Mouse (Mus musculus) midbrain, postnatal 0 days (tissue): ENCODE measurements at regions not wholly inside any gene's neighbourhood (a gene's known extent, or its start where the extent isn't known, plus 50 kb on each side); places are given as distances from the start of the nearest gene placed in this dataset.

Source experiments
- ATAC-seq: fragments of 200-750 bp; cut with Nextera tagmentation; 2 replicates; pipeline ENCODE4 v1.8.0; 2017; ENCODE audit warnings: moderate number of reproducible peaks, mild to moderate bottlenecking, moderate TSS enrichment, moderate library complexity; ENCODE audit not compliant: low FRiP score
- DNase-seq: peaks from one replicate; pipeline ENCODE4 v3.0.0-alpha.2; 2015; ENCODE audit warnings: low spot score
- H3K27ac ChIP-seq: fragments of 300-500 bp; sonication (generic); 2 replicates; pipeline ENCODE4 v1.5.1; 2014; ENCODE audit warnings: low read depth, mild to moderate bottlenecking, low read length, mixed read lengths
- H3K27me3 ChIP-seq: fragments of 300-500 bp; sonication (generic); 2 replicates; pipeline ENCODE4 v1.6.1; 2014; ENCODE audit warnings: low read length, control low read depth, mixed read lengths; ENCODE audit not compliant: insufficient read depth
- H3K36me3 ChIP-seq: fragments of 300-500 bp; sonication (generic); 2 replicates; pipeline ENCODE4 v1.6.1; 2014; ENCODE audit warnings: low read length, control low read depth, mixed read lengths; ENCODE audit not compliant: insufficient read depth
- H3K4me1 ChIP-seq: fragments of 300-500 bp; sonication (generic); 2 replicates; pipeline ENCODE4 v1.6.1; 2014; ENCODE audit warnings: mild to moderate bottlenecking, control low read depth, antibody characterized with exemption, low read length, mixed read lengths; ENCODE audit not compliant: insufficient read depth
- H3K4me2 ChIP-seq: fragments of 300-500 bp; sonication (generic); 2 replicates; pipeline ENCODE4 v1.6.1; 2014; ENCODE audit warnings: low read depth, mild to moderate bottlenecking, low read length, mixed read lengths; ENCODE audit not compliant: poor library complexity, severe bottlenecking
- H3K4me3 ChIP-seq: fragments of 300-500 bp; sonication (generic); 2 replicates; pipeline ENCODE4 v1.5.1; 2014; ENCODE audit warnings: low read depth, mild to moderate bottlenecking, low read length, moderate library complexity
- H3K9ac ChIP-seq: fragments of 300-500 bp; sonication (generic); replicated peaks from 2 replicates; pipeline ENCODE4 v1.6.1; 2014; ENCODE audit warnings: mild to moderate bottlenecking, low read length, moderate library complexity, mixed read lengths; ENCODE audit not compliant: poor library complexity, severe bottlenecking
- H3K9me3 ChIP-seq: fragments of 300-500 bp; sonication (generic); 2 replicates; pipeline ENCODE4 v1.6.1; 2016; ENCODE audit warnings: low read length, control low read depth
- CTCF ChIP-seq: IDR thresholded peaks from 2 replicates; pipeline ENCODE4 v1.5.1; 2016; ENCODE audit warnings: antibody characterized with exemption, mild to moderate bottlenecking
- WGBS: fragments of 180-500 bp; shearing (Covaris S2); extraction: QIAGEN DNeasy Blood & Tissue Kit; methylation state at CpG from one replicate; pipeline ENCODE4 v1.1.7; 2014; 5-methylcytosine and 5-hydroxymethylcytosine counted together

- H3K27me3 ChIP-seq: no peaks in the 10 kb centered on the region
- DNase-seq (no peak), ATAC-seq (no peak)
- no peak overlapping the region for H3K4me3 ChIP-seq
- no peaks in the 10 kb centered on the region for H3K36me3 ChIP-seq
- H3K9me3 ChIP-seq: no peaks in the 10 kb centered on the region
- H3K27ac ChIP-seq: no peak overlapping the region
- WGBS: 77% methylated on average over 3 of the region's 3 CpGs
- H3K9ac ChIP-seq: no peak overlapping the region
- TF ChIP-seq CTCF: no peak
- H3K4me2 ChIP-seq: no peak overlapping the region
- H3K4me1 ChIP-seq: no peaks in the 10 kb centered on the region
Measured at GRCm38 (mm10) chr10:44826271-44826670, 240.7 kb upstream of the Prep start.

DNA sequence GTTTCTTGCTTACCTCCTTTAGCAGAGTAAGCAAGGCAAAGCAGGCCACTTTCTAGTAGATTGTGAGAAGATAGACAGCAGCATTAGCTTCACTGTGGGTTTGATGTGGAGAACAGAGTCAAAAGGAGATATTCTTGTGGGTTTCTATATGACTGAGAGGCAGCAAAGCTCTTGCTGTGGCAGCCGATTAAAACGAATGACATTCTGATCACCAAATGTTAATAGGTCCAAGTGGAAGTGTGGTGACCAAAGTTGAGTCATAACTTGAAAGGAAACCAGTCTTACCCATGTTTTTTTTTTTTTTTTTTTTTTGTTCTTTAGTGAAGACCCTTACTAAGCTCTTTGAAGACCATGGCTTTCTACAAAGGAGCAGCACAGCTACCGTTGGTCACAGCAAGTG is 245.3 kb upstream of the Prep start:
- DNase-seq (no peak), ATAC-seq (no peak)
- no peaks in the 10 kb centered on the region for H3K4me1 ChIP-seq
- no peak overlapping the region for H3K9ac ChIP-seq
- no peak for TF ChIP-seq CTCF
- no peak overlapping the region for H3K4me3 ChIP-seq
- 94% methylated on average over 3 of the region's 3 CpGs for WGBS
- H3K36me3 ChIP-seq: no peaks in the 10 kb centered on the region
- H3K9me3 ChIP-seq: no peaks in the 10 kb centered on the region
- H3K27ac ChIP-seq: no peak overlapping the region
- no peaks in the 10 kb centered on the region for H3K27me3 ChIP-seq
- no peak overlapping the region for H3K4me2 ChIP-seq

DNA sequence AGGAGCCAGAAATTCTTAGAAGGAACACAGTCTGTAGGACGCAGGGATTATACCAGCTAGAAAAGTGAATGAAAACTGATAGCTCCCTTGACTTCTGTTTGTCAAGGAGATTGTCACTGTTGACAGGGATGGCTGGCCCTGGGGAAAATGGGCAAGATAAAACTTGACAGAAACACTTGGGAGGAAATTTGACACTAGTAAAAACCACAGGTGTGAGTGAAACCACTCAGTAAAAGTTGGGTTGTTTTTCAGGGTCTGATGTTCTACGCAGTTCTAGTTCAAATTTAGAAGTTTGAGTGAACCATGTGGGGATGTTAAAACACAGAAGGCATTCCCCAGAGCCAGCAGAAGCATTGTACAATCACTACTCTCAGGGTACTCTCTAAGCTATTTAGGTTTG is 246.6 kb upstream of the Prep start:
- 76% methylated on average over 2 of the region's 2 CpGs for WGBS
- TF ChIP-seq CTCF: no peak
- H3K4me2 ChIP-seq: no peak overlapping the region
- no peaks in the 10 kb centered on the region for H3K27me3 ChIP-seq
- no peaks in the 10 kb centered on the region for H3K4me1 ChIP-seq
- no peak overlapping the region for H3K4me3 ChIP-seq
- H3K9me3 ChIP-seq: no peaks in the 10 kb centered on the region
- DNase-seq (no peak), ATAC-seq (no peak)
- H3K27ac ChIP-seq: no peak overlapping the region
- H3K9ac ChIP-seq: no peak overlapping the region
- no peaks in the 10 kb centered on the region for H3K36me3 ChIP-seq

GRCm38 (mm10) chr10:44819361-44819760 is 247.6 kb upstream of the Prep start:
- DNase-seq (no peak), ATAC-seq (no peak)
- H3K9ac ChIP-seq: no peak overlapping the region
- no peaks in the 10 kb centered on the region for H3K36me3 ChIP-seq
- TF ChIP-seq CTCF: no peak
- no peaks in the 10 kb centered on the region for H3K9me3 ChIP-seq
- H3K27ac ChIP-seq: no peak overlapping the region
- 86% methylated on average over 2 of the region's 2 CpGs for WGBS
- H3K4me2 ChIP-seq: no peak overlapping the region
- H3K4me3 ChIP-seq: no peak overlapping the region
- H3K4me1 ChIP-seq: no peaks in the 10 kb centered on the region
- no peaks in the 10 kb centered on the region for H3K27me3 ChIP-seq

- no peak overlapping the region for H3K27ac ChIP-seq
- H3K4me3 ChIP-seq: no peak overlapping the region
- ATAC-seq (no peak), DNase-seq (no peak)
- no peaks in the 10 kb centered on the region for H3K27me3 ChIP-seq
- no peak overlapping the region for H3K4me2 ChIP-seq
- H3K9ac ChIP-seq: no peak overlapping the region
- no peaks in the 10 kb centered on the region for H3K9me3 ChIP-seq
- no peaks in the 10 kb centered on the region for H3K4me1 ChIP-seq
- H3K36me3 ChIP-seq: no peaks in the 10 kb centered on the region
- TF ChIP-seq CTCF: no peak
- 89% methylated on average over 1 of the region's 1 CpGs for WGBS
Measured at GRCm38 (mm10) chr10:44818615-44819014, 248.4 kb upstream of the Prep start.

GRCm38 (mm10) chr10:44796205-44796604 is 267.9 kb upstream of the Prdm1 start:
- H3K4me3 ChIP-seq: no peak overlapping the region
- no peaks in the 10 kb centered on the region for H3K27me3 ChIP-seq
- DNase-seq: no peak
- no peaks in the 10 kb centered on the region for H3K4me1 ChIP-seq
- ATAC-seq: no peak
- 81% methylated on average over 1 of the region's 1 CpGs for WGBS
- H3K36me3 ChIP-seq: no peaks in the 10 kb centered on the region
- no peak overlapping the region for H3K4me2 ChIP-seq
- no peak overlapping the region for H3K27ac ChIP-seq
- H3K9me3 ChIP-seq: no peaks in the 10 kb centered on the region
- H3K9ac ChIP-seq: no peak overlapping the region
- TF ChIP-seq CTCF: no peak

DNA sequence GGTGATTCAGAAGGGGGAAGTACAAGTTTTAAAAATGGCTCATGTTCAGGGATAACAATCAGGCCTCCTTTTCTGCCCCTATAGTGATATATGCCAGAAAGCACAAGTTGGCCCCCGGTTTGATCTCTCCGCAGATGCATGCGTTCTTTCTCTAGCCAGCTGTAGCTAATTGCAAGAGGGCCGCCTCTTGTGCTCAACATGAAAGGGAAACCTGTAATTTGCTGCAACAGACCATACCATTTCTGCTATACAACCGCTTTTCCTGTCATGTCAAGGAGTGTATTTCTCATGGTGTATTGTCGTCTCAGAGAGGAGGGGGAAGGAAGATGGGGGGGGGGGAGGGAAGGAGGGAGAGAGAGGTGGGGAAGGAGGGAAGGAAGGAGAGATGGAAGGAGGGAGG is 257.1 kb upstream of the Prdm1 start:
- Histone ChIP-seq H3K4me1 (no peaks in the 10 kb centered on the region), H3K9me3 (no peaks in the 10 kb centered on the region), H3K4me3 (no peak overlapping the region), H3K27me3 (no peaks in the 10 kb centered on the region), H3K9ac (no peak overlapping the region), H3K36me3 (no peaks in the 10 kb centered on the region), H3K4me2 (no peak overlapping the region), H3K27ac (no peak overlapping the region)
- 58% methylated on average over 6 of the region's 6 CpGs for WGBS
- TF ChIP-seq CTCF: no peak
- ATAC-seq (no peak), DNase-seq (no peak)
